Comparison of ENCODE assay signal across 19 mouse cellular contexts in the genomic region with DNA sequence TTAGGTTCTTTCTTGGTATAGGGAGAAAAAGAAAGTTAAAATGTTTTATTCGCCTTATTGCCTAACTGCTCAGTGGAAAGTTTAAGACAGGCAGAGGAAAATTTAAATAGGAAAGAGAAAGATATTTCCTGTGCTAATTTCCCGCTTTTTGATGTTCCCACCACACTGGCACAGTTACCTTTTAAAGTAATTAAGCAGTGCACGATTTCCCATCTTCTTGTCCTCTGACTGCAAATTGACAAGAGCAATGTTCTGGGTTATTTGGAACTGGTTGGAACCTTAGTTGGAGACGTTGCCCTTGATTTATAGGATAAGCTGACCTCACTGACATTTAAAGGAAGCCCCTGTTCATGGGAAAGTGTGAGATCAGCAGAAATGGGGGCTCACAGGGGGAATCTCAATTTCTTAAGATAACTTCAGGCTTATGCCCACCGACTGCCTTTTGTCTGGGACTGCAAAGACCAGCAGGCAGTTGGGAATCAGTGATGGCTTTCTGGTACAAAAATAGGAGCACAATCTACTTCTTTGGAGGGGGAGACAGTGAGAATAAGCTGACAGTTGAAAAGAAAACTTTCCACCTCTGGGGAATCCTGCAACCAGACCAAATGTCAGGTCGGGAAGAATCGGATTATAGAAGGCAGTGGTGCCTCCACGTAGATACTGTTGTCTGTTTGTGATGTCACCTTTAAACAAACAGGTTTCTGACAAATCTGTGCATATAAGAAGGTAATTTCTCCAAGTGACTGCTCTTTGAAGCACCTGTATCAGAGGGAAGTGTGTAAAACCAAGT. TPM values are rescaled to one million over a fixed set of nuclear protein-coding genes. Genes with fewer than 3 reads are reported as not detected.
DNase-seq lines count a peak whose midpoint lies in the region; ATAC-seq and TF ChIP-seq lines count a peak whose summit lies in the region.
"Had no signal": no experiment of that assay in that cellular context is flagged by ENCODE, and none has a peak within 500 bp of the region (broad histone marks: within the 10 kb centered on the region; RNA-seq: fewer than 3 reads in every experiment).

No protein-coding gene starts in this region.

- TF ChIP-seq POLR2A in brain, embryonic 14.5 days (IDR thresholded peaks at IDR 0.05; ENCODE audit: borderline replicate concordance, extremely low read depth, insufficient read depth, insufficient read length, poor library complexity, severe bottlenecking) = no peak

- peak overlapping the region; percentile 46; the same call in 1 of the 2 replicates for H3K4me3 ChIP-seq in heart, embryonic 15.5 days
- peak overlapping the region; percentile 51 for H3K4me3 ChIP-seq in limb, embryonic 10.5 days
- H3K4me3 ChIP-seq in neural tube, embryonic 13.5 days = peak overlapping the region; percentile 29; the same call in 1 of the 2 replicates
- H3K4me3 ChIP-seq in liver, embryonic 12.5 days = no peak overlapping the region
- H3K4me3 ChIP-seq: layer of hippocampus, adult 2 months; left cerebral cortex, adult 2 months had no signal

- no peak for TF ChIP-seq CTCF in brain, embryonic 14.5 days (IDR thresholded peaks at IDR 0.05; ENCODE audit: borderline replicate concordance, extremely low read depth, insufficient read depth, insufficient read length)

- intact Hi-C loops in heart, postnatal 36 days (cut with DNase I) = no loop called here

- no peak overlapping the region for H3K4me2 ChIP-seq in heart, embryonic 15.5 days
- H3K4me2 ChIP-seq in neural tube, embryonic 13.5 days = no peak overlapping the region
- no peak overlapping the region for H3K4me2 ChIP-seq in liver, embryonic 12.5 days

- peaks cover 90% of the 10 kb centered on the region for H3K27me3 ChIP-seq in heart, embryonic 15.5 days
- H3K27me3 ChIP-seq in limb, embryonic 10.5 days (ENCODE audit: low read depth, poor library complexity, severe bottlenecking) = peaks cover 98% of the 10 kb centered on the region
- peaks cover 93% of the 10 kb centered on the region for H3K27me3 ChIP-seq in neural tube, embryonic 13.5 days
- peaks cover 88% of the 10 kb centered on the region for H3K27me3 ChIP-seq in liver, embryonic 12.5 days (replicated peaks)
- H3K27me3 ChIP-seq: Patski had no signal

- H3K9ac ChIP-seq in heart, embryonic 15.5 days = no peak overlapping the region
- H3K9ac ChIP-seq in neural tube, embryonic 13.5 days = no peak overlapping the region
- H3K9ac ChIP-seq in liver, embryonic 12.5 days = no peak overlapping the region
- H3K9ac ChIP-seq: kidney, embryonic 15.5 days had no signal

- whole genome bisulfite sequencing in heart, embryonic 15.5 days = 6% methylated on average over 8 of the region's 8 CpGs
- WGBS in limb, embryonic 10.5 days = 2% methylated on average over 8 of the region's 8 CpGs
- 2% methylated on average over 8 of the region's 8 CpGs for WGBS in neural tube, embryonic 13.5 days
- 1% methylated on average over 8 of the region's 8 CpGs for WGBS in liver, embryonic 12.5 days (ENCODE audit: insufficient replicate concordance)

- no peak overlapping the region for H3K27ac ChIP-seq in heart, embryonic 15.5 days
- no peak overlapping the region for H3K27ac ChIP-seq in limb, embryonic 10.5 days
- no peak overlapping the region for H3K27ac ChIP-seq in neural tube, embryonic 13.5 days (replicated peaks)
- H3K27ac ChIP-seq in liver, embryonic 12.5 days = no peak overlapping the region
- H3K27ac ChIP-seq: heart, embryonic 10.5 days; kidney, embryonic 15.5 days; layer of hippocampus, adult 2 months; left cerebral cortex, adult 2 months had no signal

- no peaks in the 10 kb centered on the region for H3K9me3 ChIP-seq in heart, embryonic 15.5 days (replicated peaks)
- no peaks in the 10 kb centered on the region for H3K9me3 ChIP-seq in limb, embryonic 10.5 days (replicated peaks)
- no peaks in the 10 kb centered on the region for H3K9me3 ChIP-seq in neural tube, embryonic 13.5 days
- H3K9me3 ChIP-seq in liver, embryonic 12.5 days (replicated peaks) = no peaks in the 10 kb centered on the region
- H3K9me3 ChIP-seq: heart, embryonic 10.5 days; kidney, embryonic 15.5 days had no signal

- peaks cover 35% of the 10 kb centered on the region for H3K4me1 ChIP-seq in heart, embryonic 15.5 days (replicated peaks)
- H3K4me1 ChIP-seq in limb, embryonic 10.5 days = peaks cover 47% of the 10 kb centered on the region
- H3K4me1 ChIP-seq in neural tube, embryonic 13.5 days (replicated peaks) = peaks cover 20% of the 10 kb centered on the region
- H3K4me1 ChIP-seq in liver, embryonic 12.5 days = peaks cover 19% of the 10 kb centered on the region

- no peak for DNase-seq in heart, adult 11 months
- peak; percentile 30 for DNase-seq in brain, embryonic 14.5 days (ENCODE audit: low read depth)
- DNase-seq in limb, embryonic 10.5 days (ENCODE audit: low spot score) = no peak
- no peak for DNase-seq in urinary bladder, adult 2 months (ENCODE audit: low spot score)
- DNase-seq in heart, postnatal 36 days = no peak
- DNase-seq: adrenal gland, postnatal 36 days; heart, postnatal 4 days; right cerebral cortex, postnatal 14 days; thymus, adult 18-20 months had no signal

- H3K36me3 ChIP-seq in heart, embryonic 15.5 days = no peaks in the 10 kb centered on the region
- H3K36me3 ChIP-seq in limb, embryonic 10.5 days = no peaks in the 10 kb centered on the region
- no peaks in the 10 kb centered on the region for H3K36me3 ChIP-seq in neural tube, embryonic 13.5 days
- H3K36me3 ChIP-seq in liver, embryonic 12.5 days = no peaks in the 10 kb centered on the region
- H3K36me3 ChIP-seq: heart, embryonic 10.5 days; kidney, embryonic 15.5 days had no signal

- ATAC-seq in heart, embryonic 15.5 days (replicated peaks; ENCODE audit: insufficient number of reproducible peaks, insufficient read depth, low FRiP score, low read depth) = no peak
- ATAC-seq in neural tube, embryonic 13.5 days (ENCODE audit: low read depth) = no peak
- no peak for ATAC-seq in liver, embryonic 12.5 days
- ATAC-seq: forebrain, embryonic 14.5 days; Patski had no signal

RNA-seq across cellular contexts. Expression of gene Pax9, which starts 6.8 kb away (rescaled TPM):
- polyA plus RNA-seq in heart, embryonic 15.5 days (2015; fragmentation: Nextera tagmentation; extraction: Ambion mirVana) = 0.26 and 2.4 TPM in 2 replicates
- 0.05 and 0.10 TPM in 2 replicates for polyA plus RNA-seq in brain, embryonic 14.5 days (2012; rRNA removed)
- polyA plus RNA-seq in limb, embryonic 10.5 days (2016; fragmentation: Nextera tagmentation; extraction: Ambion mirVana) = 0.50 and 2.2 TPM in 2 replicates
- polyA plus RNA-seq in neural tube, embryonic 13.5 days (2015; fragmentation: Nextera tagmentation; extraction: Ambion mirVana) = 0.56 and 2.2 TPM in 2 replicates
- polyA plus RNA-seq in urinary bladder, adult 2 months (2012; rRNA removed) = 0.03 TPM in 1 of 2 replicates, not detected in the other
- polyA plus RNA-seq in liver, embryonic 12.5 days (2016; fragmentation: Nextera tagmentation; extraction: Ambion mirVana) = 0.26 and 0.32 TPM in 2 replicates
- under 1 TPM; 0.08 to 0.25 TPM for total RNA-seq in heart, postnatal 36 days (2021)
- total RNA-seq: layer of hippocampus, adult 2 months; left cerebral cortex, adult 2 months had no signal
- polyA plus RNA-seq: forebrain, embryonic 14.5 days; intestine, embryonic 14.5 days had no signal
